Mouse (Mus musculus): ENCODE measurements around the gene Slc12a5. TPM values are rescaled to one million over a fixed set of nuclear protein-coding genes. Genes with fewer than 3 reads are reported as not detected.

Slc12a5 gene
- polyA plus RNA-seq, 1 experiment from 2014 or later: 0.84 TPM

DNA sequence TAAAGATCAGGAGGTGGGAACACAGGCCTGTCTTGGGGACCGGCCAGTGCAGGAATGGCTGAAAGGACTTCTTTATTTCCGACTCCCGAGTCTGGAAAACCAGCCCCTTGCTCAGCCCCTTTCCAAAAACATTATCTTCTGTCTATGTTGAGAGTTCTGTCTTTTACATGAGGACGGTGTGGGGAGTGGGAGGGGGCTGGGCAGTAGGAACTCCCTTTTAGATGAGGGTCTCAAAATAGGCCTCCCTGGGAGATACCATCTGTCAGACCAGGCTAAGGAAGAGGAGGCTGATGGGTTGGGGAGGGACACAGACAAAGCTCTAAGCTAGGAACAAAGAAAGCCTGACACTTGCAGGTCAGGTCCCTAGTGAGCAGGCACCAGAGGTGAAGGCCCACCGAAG is 88.4 kb downstream of the Slc12a5 start:
- Histone ChIP-seq H3K27ac (ENCODE audit: low read length) (no peak overlapping the region), H3K4me1 (ENCODE audit: insufficient read depth, low read depth, low read length) (no peaks in the 10 kb centered on the region), H3K9me3 (ENCODE audit: low read length) (no peaks in the 10 kb centered on the region), H3K4me2 (replicated peaks; ENCODE audit: low read depth, low read length) (no peak overlapping the region), H3K36me3 (ENCODE audit: insufficient read depth, low read length) (no peaks in the 10 kb centered on the region), H3K9ac (replicated peaks; ENCODE audit: low read depth) (no peak overlapping the region), H3K4me3 (ENCODE audit: low read depth, low read length) (no peak overlapping the region), H3K27me3 (replicated peaks; ENCODE audit: insufficient read depth, low read length) (no peaks in the 10 kb centered on the region)
- no peak for DNase-seq (ENCODE audit: low spot score)
- TF ChIP-seq CTCF (IDR thresholded peaks at IDR 0.05) (no peak), EP300 (IDR thresholded peaks at IDR 0.05) (no peak)
- WGBS: 65% methylated on average over 5 of the region's 5 CpGs
- no peak for ATAC-seq

Other genes with a start within 250 kb of the Slc12a5 start
- not detected in 2 replicates for gene Spint5, start 245.5 kb upstream of the Slc12a5 start, polyA plus RNA-seq (2015; fragmentation: Nextera tagmentation; extraction: Ambion mirVana)
- 6.4 and 6.6 TPM in 2 replicates for gene Wfdc3, start 214.9 kb upstream of the Slc12a5 start, polyA plus RNA-seq (2015; fragmentation: Nextera tagmentation; extraction: Ambion mirVana)
- 47.1 and 47.2 TPM in 2 replicates for gene Dnttip1, start 214.8 kb upstream of the Slc12a5 start, polyA plus RNA-seq (2015; fragmentation: Nextera tagmentation; extraction: Ambion mirVana)
- gene Ube2c, start 190.9 kb upstream of the Slc12a5 start, polyA plus RNA-seq (2015; fragmentation: Nextera tagmentation; extraction: Ambion mirVana): 21.1 and 33.3 TPM in 2 replicates
- gene Tnnc2, start 180.8 kb upstream of the Slc12a5 start, polyA plus RNA-seq (2015; fragmentation: Nextera tagmentation; extraction: Ambion mirVana): 0.47 and 1.2 TPM in 2 replicates
- 27.4 and 28.6 TPM in 2 replicates for gene Snx21, start 175.0 kb upstream of the Slc12a5 start, polyA plus RNA-seq (2015; fragmentation: Nextera tagmentation; extraction: Ambion mirVana)
- gene Acot8, start 155.9 kb upstream of the Slc12a5 start, polyA plus RNA-seq (2015; fragmentation: Nextera tagmentation; extraction: Ambion mirVana): 17.8 and 18.9 TPM in 2 replicates
- gene Zswim3, start 155.7 kb upstream of the Slc12a5 start, polyA plus RNA-seq (2015; fragmentation: Nextera tagmentation; extraction: Ambion mirVana): 4.3 and 5.3 TPM in 2 replicates
- gene Zswim1, start 138.1 kb upstream of the Slc12a5 start, polyA plus RNA-seq (2015; fragmentation: Nextera tagmentation; extraction: Ambion mirVana): 7.7 and 8.1 TPM in 2 replicates
- not detected in 2 replicates for gene Spata25, start 132.3 kb upstream of the Slc12a5 start, polyA plus RNA-seq (2015; fragmentation: Nextera tagmentation; extraction: Ambion mirVana)
- 146 and 147 TPM in 2 replicates for gene Ctsa, start 127.9 kb upstream of the Slc12a5 start, polyA plus RNA-seq (2015; fragmentation: Nextera tagmentation; extraction: Ambion mirVana)
- 5.4 and 6.5 TPM in 2 replicates for gene Neurl2, start 127.3 kb upstream of the Slc12a5 start, polyA plus RNA-seq (2015; fragmentation: Nextera tagmentation; extraction: Ambion mirVana)
- 286 and 314 TPM in 2 replicates for gene Pltp, start 103.1 kb upstream of the Slc12a5 start, polyA plus RNA-seq (2015; fragmentation: Nextera tagmentation; extraction: Ambion mirVana)
- gene Pcif1, start 81.5 kb upstream of the Slc12a5 start, polyA plus RNA-seq (2015; fragmentation: Nextera tagmentation; extraction: Ambion mirVana): 60.9 and 71.3 TPM in 2 replicates
- 5.0 and 5.2 TPM in 2 replicates for gene Zfp335, start 49.0 kb upstream of the Slc12a5 start, polyA plus RNA-seq (2015; fragmentation: Nextera tagmentation; extraction: Ambion mirVana)
- 4.5 and 5.6 TPM in 2 replicates for gene Mmp9, start 20.0 kb upstream of the Slc12a5 start, polyA plus RNA-seq (2015; fragmentation: Nextera tagmentation; extraction: Ambion mirVana)
- 21.6 and 28.7 TPM in 2 replicates for gene Ncoa5, start 74.1 kb downstream of the Slc12a5 start, polyA plus RNA-seq (2015; fragmentation: Nextera tagmentation; extraction: Ambion mirVana)
- gene Cd40, start 94.8 kb downstream of the Slc12a5 start, polyA plus RNA-seq (2015; fragmentation: Nextera tagmentation; extraction: Ambion mirVana): 57.9 and 77.5 TPM in 2 replicates
- gene 1700025C18Rik, start 129.9 kb downstream of the Slc12a5 start, polyA plus RNA-seq (2015; fragmentation: Nextera tagmentation; extraction: Ambion mirVana): not detected in 2 replicates